Mouse (Mus musculus) embryonic fibroblast, embryonic 13.5 days (primary cell): ENCODE data around the gene H3f3a. TPM values are rescaled to one million over a fixed set of nuclear protein-coding genes. Genes with fewer than 3 reads are reported as not detected.

Source experiments
- H3K27ac ChIP-seq: 2 replicates; pipeline ENCODE4 v1.5.1; 2012; ENCODE audit warnings: low read length, control low read depth, inconsistent platforms; ENCODE audit not compliant: insufficient read depth
- H3K4me1 ChIP-seq: 2 replicates; pipeline ENCODE4 v1.6.1; 2011; ENCODE audit warnings: low read length; ENCODE audit not compliant: control insufficient read depth, insufficient read depth
- H3K4me3 ChIP-seq: 2 replicates; pipeline ENCODE4 v1.5.1; 2011; ENCODE audit warnings: mild to moderate bottlenecking, control low read depth, low read length; ENCODE audit not compliant: insufficient read depth
- CTCF ChIP-seq: IDR thresholded peaks from 2 replicates; pipeline ENCODE4 v1.5.1; 2011; ENCODE audit warnings: mild to moderate bottlenecking, control low read depth, low read length, moderate library complexity, borderline replicate concordance; ENCODE audit not compliant: insufficient read depth
- POLR2A ChIP-seq: IDR thresholded peaks from 2 replicates; pipeline ENCODE4 v1.6.1; 2011; ENCODE audit warnings: low read depth, mild to moderate bottlenecking, control low read depth, low read length, moderate library complexity
- polyA plus RNA-seq: library from polyadenylated mRNA; stranded (reverse); fragments of >200 nt; gene quantifications from 2 replicates; pipeline ENCODE4 v1.2.4, GENCODE M21; 2011; ENCODE audit warnings: low read depth; ENCODE audit not compliant: missing spikeins, insufficient read length

Gene H3f3a
- polyA plus RNA-seq, 1 experiment = 820 TPM

- TF ChIP-seq POLR2A = no peak
- no peak for TF ChIP-seq CTCF
- H3K4me3 ChIP-seq = no peak overlapping the region
These were observed 30.2 kb downstream of the H3f3a start for GRCm38 (mm10) chr1:180783580-180783928.

GRCm38 (mm10) chr1:180782906-180783579 lies 30.7 kb downstream of the H3f3a start:
- no peak overlapping the region for H3K4me3 ChIP-seq
- no peak for TF ChIP-seq POLR2A
- no peak for TF ChIP-seq CTCF

More at GRCm38 (mm10) chr1:180783580-180783928, 30.2 kb downstream of the H3f3a start:
- Histone ChIP-seq H3K4me1 (no peaks in the 10 kb centered on the region), H3K27ac (no peak overlapping the region)

GRCm38 (mm10) chr1:180781250-180781649 lies 32.5 kb downstream of the H3f3a start:
- H3K4me3 ChIP-seq = no peak overlapping the region
- TF ChIP-seq POLR2A (no peak), CTCF (no peak)
- H3K27ac ChIP-seq = no peak overlapping the region
- no peaks in the 10 kb centered on the region for H3K4me1 ChIP-seq

More at GRCm38 (mm10) chr1:180782906-180783579, 30.7 kb downstream of the H3f3a start:
- Histone ChIP-seq H3K27ac (no peak overlapping the region), H3K4me1 (no peaks in the 10 kb centered on the region)

- TF ChIP-seq POLR2A (no peak), CTCF (no peak)
- H3K27ac ChIP-seq = no peak overlapping the region
- H3K4me3 ChIP-seq = no peak overlapping the region
- no peaks in the 10 kb centered on the region for H3K4me1 ChIP-seq
These were observed 33.5 kb downstream of the H3f3a start for GRCm38 (mm10) chr1:180780291-180780690.

GRCm38 (mm10) chr1:180778941-180779340 lies 34.8 kb downstream of the H3f3a start:
- H3K4me1 ChIP-seq = no peaks in the 10 kb centered on the region

GRCm38 (mm10) chr1:180778403-180778754 lies 35.4 kb downstream of the H3f3a start:
- Histone ChIP-seq H3K4me3 (peak overlapping the region; percentile 54), H3K4me1 (no peaks in the 10 kb centered on the region), H3K27ac (no peak overlapping the region)
- no peak; the same call in 1 of the 2 replicates for TF ChIP-seq POLR2A

More at GRCm38 (mm10) chr1:180778941-180779340, 34.8 kb downstream of the H3f3a start:
- Histone ChIP-seq H3K27ac (no peak overlapping the region), H3K4me3 (no peak overlapping the region)
- TF ChIP-seq CTCF (no peak), POLR2A (no peak)

- TF ChIP-seq CTCF = no peak
- peak; percentile 82 for TF ChIP-seq POLR2A
- no peaks in the 10 kb centered on the region for H3K4me1 ChIP-seq
- peak overlapping the region; percentile 68 for H3K27ac ChIP-seq
- H3K4me3 ChIP-seq = peak overlapping the region; percentile 54
These were observed 35.9 kb downstream of the H3f3a start for GRCm38 (mm10) chr1:180777660-180778402.

- Histone ChIP-seq H3K4me1 (no peaks in the 10 kb centered on the region), H3K4me3 (peak overlapping the region; percentile 14; the same call in 1 of the 2 replicates), H3K27ac (peak overlapping the region; percentile 5)
- TF ChIP-seq CTCF (no peak), POLR2A (peak; percentile 32; the same call in 1 of the 2 replicates)
These were observed 36.5 kb downstream of the H3f3a start for GRCm38 (mm10) chr1:180777289-180777659.

- H3K4me3 ChIP-seq = no peak overlapping the region
- H3K27ac ChIP-seq = no peak overlapping the region
- TF ChIP-seq POLR2A (no peak), CTCF (no peak)
- H3K4me1 ChIP-seq = no peaks in the 10 kb centered on the region
These were observed 37.2 kb downstream of the H3f3a start for GRCm38 (mm10) chr1:180776494-180776893.

- no peak overlapping the region for H3K27ac ChIP-seq
- no peaks in the 10 kb centered on the region for H3K4me1 ChIP-seq
- TF ChIP-seq POLR2A = no peak
- TF ChIP-seq CTCF = no peak
- H3K4me3 ChIP-seq = no peak overlapping the region
These were observed 37.8 kb downstream of the H3f3a start for GRCm38 (mm10) chr1:180775849-180776493.
